Mouse (Mus musculus) G1E (cell line): ENCODE data around the gene Sbf2.

Source experiments
- POLR2AphosphoS5 ChIP-seq: IDR thresholded peaks from 2 replicates; pipeline ENCODE4 v1.6.1; 2012; ENCODE audit warnings: low read depth, low read length, inconsistent platforms; ENCODE audit not compliant: insufficient replicate concordance
- TAL1 ChIP-seq: conservative IDR thresholded peaks from 2 replicates; pipeline ENCODE4 v1.6.1; 2012; ENCODE audit warnings: low read depth, low read length, inconsistent platforms, mixed read lengths

- TF ChIP-seq TAL1 (no peak), POLR2AphosphoS5 (no peak)
These were observed 143.7 kb downstream of the Sbf2 start for GRCm38 (mm10) chr7:110470987-110471386.
